Mouse (Mus musculus): ENCODE measurements around the gene Trf.

GRCm38 (mm10) chr9:103174771-103175519 is 55.3 kb downstream of the Trf start:
- TF ChIP-seq CTCF (IDR thresholded peaks at IDR 0.05; ENCODE audit: borderline replicate concordance, control insufficient read depth, extremely low read depth, insufficient read depth, low read length, poor library complexity) (no peak), POLR2A (IDR thresholded peaks at IDR 0.05; ENCODE audit: control insufficient read depth, extremely low read depth, insufficient read depth, low read length, poor library complexity) (no peak)
